Mouse (Mus musculus) E14TG2a.4 (cell line): ENCODE results near the gene Gramd4.

Experiments
- CTCF ChIP-seq: conservative IDR thresholded peaks from 2 replicates; pipeline ENCODE4 v1.5.1; 2014; ENCODE audit warnings: low read length
- NANOG ChIP-seq: IDR thresholded peaks from 2 replicates; pipeline ENCODE4 v1.6.1; 2014; ENCODE audit warnings: borderline replicate concordance, low read length, mixed read lengths

- TF ChIP-seq CTCF, result no peak
- no peak for TF ChIP-seq NANOG
These were observed 10.1 kb downstream of the Gramd4 start for GRCm38 (mm10) chr15:86067581-86067910.
